Mouse (Mus musculus): Measurements from ENCODE around the gene Ankrd11.

DNA sequence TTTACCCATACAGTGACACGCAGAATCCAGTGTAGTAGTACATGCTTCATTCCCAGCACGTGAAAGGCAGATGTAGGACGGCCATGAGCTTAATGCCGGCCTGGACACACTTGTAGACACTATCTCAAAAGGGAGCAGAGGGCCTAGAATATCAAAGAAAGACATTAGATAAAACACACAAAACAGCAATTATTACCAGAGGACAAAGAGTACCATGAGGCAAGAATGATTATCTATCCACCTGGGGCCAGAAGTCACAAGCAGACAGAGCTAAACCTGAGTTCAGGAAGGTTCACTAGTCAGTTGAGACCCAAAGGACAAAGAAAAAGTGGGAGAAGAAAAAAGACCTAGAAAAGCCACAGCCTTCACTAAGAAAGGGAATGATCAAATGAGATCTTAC lies 24.9 kb downstream of the Ankrd11 start:
- TF ChIP-seq CTCF (IDR thresholded peaks at IDR 0.05; ENCODE audit: low read depth, low read length) (no peak), POLR2A (IDR thresholded peaks at IDR 0.05; ENCODE audit: borderline replicate concordance, low read depth, low read length) (no peak)
